In the genomic region with DNA sequence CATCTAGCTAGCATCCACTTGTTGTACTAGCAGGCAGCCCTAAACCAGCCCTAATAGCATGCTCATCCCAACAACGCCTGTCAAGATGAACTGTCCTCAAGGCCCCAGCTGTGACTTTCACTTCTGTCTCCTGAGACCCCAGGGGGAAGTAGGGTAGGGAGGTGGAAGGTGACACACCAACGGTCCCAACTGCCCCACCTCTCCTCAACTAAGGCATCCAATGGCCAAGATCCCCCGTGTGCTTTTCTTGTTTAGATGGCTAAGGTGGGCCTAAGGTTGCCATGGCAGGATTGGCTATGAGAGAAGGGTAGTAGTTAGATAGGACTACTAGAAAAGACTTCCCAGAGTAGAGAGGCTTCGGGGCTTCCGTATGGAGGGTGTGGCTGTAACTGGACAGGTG, we compare ENCODE assay signal across 10 mouse cellular contexts. TPM values are rescaled to one million over a fixed set of nuclear protein-coding genes. Genes with fewer than 3 reads are reported as not detected.
DNase-seq lines count a peak whose midpoint lies in the region; ATAC-seq and TF ChIP-seq lines count a peak whose summit lies in the region.
"Had no signal": no experiment of that assay in that cellular context is flagged by ENCODE, and none has a peak within 500 bp of the region (broad histone marks: within the 10 kb centered on the region; RNA-seq: fewer than 3 reads in every experiment).

No protein-coding gene starts in this region.

- no peak for TF ChIP-seq POLR2A in MEL (IDR thresholded peaks at IDR 0.05; ENCODE audit: control insufficient read depth in 1 of 2, insufficient read depth in 1 of 2, low read depth in 1 of 2, low read length in 2 of 2, poor library complexity in 1 of 2)
- TF ChIP-seq POLR2A in olfactory bulb, adult 2 months (IDR thresholded peaks at IDR 0.05; ENCODE audit: insufficient read depth, low read depth, low read length): no peak

- intact Hi-C loops in gastrocnemius, postnatal 36 days (cut with DNase I): no loop called here
- intact Hi-C loops in left cerebral cortex, postnatal 10 days (cut with DNase I): no loop called here

- DNase-seq in hindbrain, embryonic 14.5 days (ENCODE audit: low spot score): no peak
- DNase-seq in MEL (ENCODE audit: low read depth, low spot score): no peak
- DNase-seq in gastrocnemius, postnatal 36 days: no peak
- DNase-seq in cerebellum, postnatal 25 days: no peak
- DNase-seq in left cerebral cortex, postnatal 10 days (ENCODE audit: extremely low spot score in 1 of 2, low spot score in 2 of 2): no peak
- DNase-seq: cerebellum, adult 18-20 months had no signal

- WGBS in hindbrain, embryonic 12.5 days: 79% methylated on average over 5 of the region's 5 CpGs
- WGBS in hindbrain, embryonic 14.5 days: 86% methylated on average over 5 of the region's 5 CpGs
- 67% methylated on average over 5 of the region's 5 CpGs for WGBS in heart, embryonic 16.5 days
- WGBS in olfactory bulb, adult 2 months: 69% methylated on average over 5 of the region's 5 CpGs

- no peaks in the 10 kb centered on the region for H3K9me3 ChIP-seq in hindbrain, embryonic 12.5 days (replicated peaks)
- no peaks in the 10 kb centered on the region for H3K9me3 ChIP-seq in hindbrain, embryonic 14.5 days (ENCODE audit: control insufficient read depth, low read length)
- H3K9me3 ChIP-seq in MEL (replicated peaks; ENCODE audit: insufficient read depth, low read length): no peaks in the 10 kb centered on the region
- no peaks in the 10 kb centered on the region for H3K9me3 ChIP-seq in heart, embryonic 16.5 days (replicated peaks; ENCODE audit: control insufficient read depth, low read length)

- peak overlapping the region; percentile 87 for H3K27ac ChIP-seq in hindbrain, embryonic 12.5 days
- H3K27ac ChIP-seq in hindbrain, embryonic 14.5 days: no peak overlapping the region
- H3K27ac ChIP-seq in MEL (ENCODE audit: control insufficient read depth, low read depth, low read length): peak overlapping the region; percentile 59
- H3K27ac ChIP-seq in heart, embryonic 16.5 days (ENCODE audit: low read length): peak overlapping the region; percentile 100
- H3K27ac ChIP-seq in olfactory bulb, adult 2 months (ENCODE audit: insufficient read depth, low read depth, low read length): peak overlapping the region; percentile 89

- no peak overlapping the region for H3K4me3 ChIP-seq in hindbrain, embryonic 12.5 days
- no peak overlapping the region for H3K4me3 ChIP-seq in hindbrain, embryonic 14.5 days (replicated peaks; ENCODE audit: low read length)
- H3K4me3 ChIP-seq in MEL (ENCODE audit: control insufficient read depth in 1 of 2, insufficient read depth in 1 of 2, low read depth in 2 of 2, low read length in 2 of 2): no peak overlapping the region
- no peak overlapping the region for H3K4me3 ChIP-seq in heart, embryonic 16.5 days (ENCODE audit: low read length)
- H3K4me3 ChIP-seq in olfactory bulb, adult 2 months (ENCODE audit: insufficient read depth, low read depth, low read length): no peak overlapping the region

- no peak for TF ChIP-seq CTCF in MEL (IDR thresholded peaks at IDR 0.05 in 2 of 3, conservative IDR thresholded peaks at IDR 0.05 in 1 of 3; ENCODE audit: control insufficient read depth in 1 of 3, insufficient read depth in 1 of 3, low read depth in 2 of 3, low read length in 3 of 3, poor library complexity in 1 of 3, severe bottlenecking in 1 of 3)
- no peak for TF ChIP-seq CTCF in olfactory bulb, adult 2 months (IDR thresholded peaks at IDR 0.05; ENCODE audit: insufficient read depth, low read depth, low read length)

- H3K79me2 ChIP-seq in MEL (ENCODE audit: control insufficient read depth, insufficient read depth, low read length, poor library complexity): peaks cover 96% of the 10 kb centered on the region

- H3K4me1 ChIP-seq in hindbrain, embryonic 12.5 days: peaks cover 100% of the 10 kb centered on the region
- H3K4me1 ChIP-seq in hindbrain, embryonic 14.5 days (replicated peaks; ENCODE audit: control insufficient read depth, insufficient read depth, low read length): peaks cover 83% of the 10 kb centered on the region
- H3K4me1 ChIP-seq in MEL (ENCODE audit: control insufficient read depth in 1 of 2, insufficient read depth in 2 of 2, low read length in 2 of 2): peaks cover 29 to 60% of the 10 kb centered on the region in 2 experiments
- peaks cover 83% of the 10 kb centered on the region for H3K4me1 ChIP-seq in heart, embryonic 16.5 days (ENCODE audit: control insufficient read depth, insufficient read depth, low read length)
- H3K4me1 ChIP-seq in olfactory bulb, adult 2 months (ENCODE audit: control insufficient read depth, insufficient read depth, low read length): peaks cover 81% of the 10 kb centered on the region

- H3K4me2 ChIP-seq in hindbrain, embryonic 12.5 days (replicated peaks): no peak overlapping the region
- no peak overlapping the region for H3K4me2 ChIP-seq in hindbrain, embryonic 14.5 days (replicated peaks)
- peak overlapping the region; percentile 77 for H3K4me2 ChIP-seq in heart, embryonic 16.5 days (ENCODE audit: low read depth, low read length)

- H3K36me3 ChIP-seq in hindbrain, embryonic 12.5 days: no peaks in the 10 kb centered on the region
- no peaks in the 10 kb centered on the region for H3K36me3 ChIP-seq in hindbrain, embryonic 14.5 days (replicated peaks; ENCODE audit: control insufficient read depth, insufficient read depth)
- peaks cover 3 to 54% of the 10 kb centered on the region in 2 experiments; a peak in 3 of 4 replicates for H3K36me3 ChIP-seq in MEL (ENCODE audit: control insufficient read depth in 1 of 2, insufficient read depth in 2 of 2, low read length in 2 of 2)
- no peaks in the 10 kb centered on the region for H3K36me3 ChIP-seq in heart, embryonic 16.5 days (ENCODE audit: control insufficient read depth, insufficient read depth)

- H3K9ac ChIP-seq in hindbrain, embryonic 12.5 days: no peak overlapping the region
- no peak overlapping the region for H3K9ac ChIP-seq in hindbrain, embryonic 14.5 days
- H3K9ac ChIP-seq in MEL (ENCODE audit: control insufficient read depth, low read depth, low read length, poor library complexity, severe bottlenecking): no peak overlapping the region
- peak overlapping the region; percentile 80; the same call in 1 of the 2 replicates for H3K9ac ChIP-seq in heart, embryonic 16.5 days (ENCODE audit: low read length)

- TF ChIP-seq RAD21 in MEL (IDR thresholded peaks at IDR 0.05; ENCODE audit: low read depth, low read length): no peak

- no peak for TF ChIP-seq EP300 in MEL (IDR thresholded peaks at IDR 0.05; ENCODE audit: low read depth in 1 of 2, low read length in 2 of 2)

- H3K27me3 ChIP-seq in hindbrain, embryonic 12.5 days: no peaks in the 10 kb centered on the region
- no peaks in the 10 kb centered on the region for H3K27me3 ChIP-seq in hindbrain, embryonic 14.5 days (ENCODE audit: control insufficient read depth, insufficient read depth, low read length)
- H3K27me3 ChIP-seq in MEL (ENCODE audit: control insufficient read depth in 1 of 2, insufficient read depth in 2 of 2, low read length in 2 of 2): no peaks in the 10 kb centered on the region
- no peaks in the 10 kb centered on the region for H3K27me3 ChIP-seq in heart, embryonic 16.5 days (ENCODE audit: control insufficient read depth, insufficient read depth, low read length)
- H3K27me3 ChIP-seq: Patski had no signal

- no peak for ATAC-seq in hindbrain, embryonic 12.5 days (ENCODE audit: low FRiP score)
- ATAC-seq in hindbrain, embryonic 14.5 days (ENCODE audit: low FRiP score): no peak
- no peak for ATAC-seq in heart, embryonic 16.5 days (replicated peaks; ENCODE audit: extremely low read depth, insufficient read depth, low FRiP score)
- ATAC-seq: Patski had no signal

TF ChIP-seq in MEL, 35 proteins besides CTCF, POLR2A, EP300 and RAD21:
- TF ChIP-seq KAT2A (conservative IDR thresholded peaks at IDR 0.05; ENCODE audit: low read depth, low read length): no peak
- peak; percentile 39; the same call in 1 of the 2 replicates for TF ChIP-seq MYB (IDR thresholded peaks at IDR 0.05; ENCODE audit: low read depth, low read length)
TF ChIP-seq in MEL: peak in this region for 1.

RNA-seq across cellular contexts. Expression of a gene that starts 6.2 kb away (rescaled TPM):
- polyA plus RNA-seq in hindbrain, embryonic 12.5 days (2016; fragmentation: Nextera tagmentation; extraction: Ambion mirVana): 17.7 and 20.7 TPM in 2 replicates
- polyA plus RNA-seq in hindbrain, embryonic 14.5 days (2014; fragmentation: Nextera tagmentation; extraction: Ambion mirVana): 20.4 and 22.4 TPM in 2 replicates
- 16.2 and 16.9 TPM in 2 replicates for total RNA-seq in MEL (2012; rRNA removed)
- 100 to 1,000 TPM in 1 of 2 experiments, 10 to 100 TPM in 1; 71.4 to 117 TPM for polyA plus RNA-seq in MEL (2012; ENCODE audit: insufficient read depth in 1 of 2, insufficient read length in 2 of 2, low read depth in 1 of 2, low replicate concordance in 2 of 2, missing spikeins in 1 of 2)
- 40.5 and 44.7 TPM in 2 replicates for polyA plus RNA-seq in heart, embryonic 16.5 days (2015; fragmentation: Nextera tagmentation; extraction: Ambion mirVana)
- 460 TPM in 1 of 2 replicates, not detected in the other for polyA plus RNA-seq in olfactory bulb, adult 2 months (2012; ENCODE audit: insufficient read depth, insufficient read length, low replicate concordance, missing spikeins)
- 100 to 1,000 TPM; 156 to 174 TPM for total RNA-seq in gastrocnemius, postnatal 36 days (2021)
- total RNA-seq in left cerebral cortex, postnatal 10 days (2021): 100 to 1,000 TPM; 149 to 160 TPM
